Mouse (Mus musculus): ENCODE data around the gene Sdad1. TPM values are rescaled to one million over a fixed set of nuclear protein-coding genes. Genes with fewer than 3 reads are reported as not detected.
"Not testable (repeated sequence)": the region's sequence is repeated elsewhere in the genome, so short reads cannot be mapped to it uniquely, and the experiment has no call there.

The Sdad1 gene
- polyA plus RNA-seq (2015; fragmentation: Nextera tagmentation; extraction: Ambion mirVana), result 20.9 and 23.5 TPM in 2 replicates

DNA sequence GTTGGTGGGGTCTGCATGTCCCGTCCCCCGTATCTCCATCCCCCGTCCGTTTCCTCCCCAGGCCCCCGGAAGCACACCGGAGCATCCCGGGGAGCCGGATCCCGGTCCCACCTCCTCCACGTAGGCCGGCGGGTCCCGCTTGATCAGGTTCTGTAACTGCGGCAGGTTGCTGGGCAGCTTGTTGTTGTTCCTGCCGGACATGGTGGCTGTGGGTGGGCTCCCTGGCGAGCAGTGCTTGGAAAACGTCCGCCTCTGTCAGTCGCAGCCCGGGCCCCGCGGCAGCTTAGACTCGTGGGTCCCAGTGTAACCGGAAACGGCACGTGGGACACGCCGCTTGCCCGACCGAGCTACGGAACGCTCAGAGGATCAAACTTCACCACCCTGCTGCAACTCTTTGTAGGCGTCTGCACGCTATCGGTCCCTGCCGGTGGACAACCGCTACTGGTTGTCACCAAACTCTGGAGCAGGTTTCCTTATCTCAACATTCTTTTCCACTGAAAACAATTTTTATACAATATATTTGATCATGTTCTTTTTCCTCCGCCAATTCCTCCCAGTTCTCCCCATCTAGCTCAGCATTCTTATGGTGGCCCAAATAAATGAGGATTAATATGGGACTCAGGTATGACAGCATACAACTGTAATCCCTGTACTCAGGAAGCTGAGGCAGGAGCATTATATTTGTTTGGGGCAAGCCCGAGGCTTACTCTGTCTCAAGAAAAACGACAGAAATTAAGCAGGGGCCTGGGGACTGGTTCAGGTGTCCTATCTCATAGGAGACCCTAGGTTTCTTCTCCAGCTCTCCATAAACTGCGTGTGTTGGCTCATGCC is at the start of gene Sdad1:
TSS of gene Sdad1 (minus strand) at position 799 of the 831 bp plus-strand sequence.
- peak; percentile 68; the same call in 1 of the 2 replicates for ATAC-seq (ENCODE audit: extremely low read depth, insufficient number of reproducible peaks, low FRiP score, low TSS enrichment)
- WGBS, result 1% methylated on average over 41 of the region's 41 CpGs

DNA sequence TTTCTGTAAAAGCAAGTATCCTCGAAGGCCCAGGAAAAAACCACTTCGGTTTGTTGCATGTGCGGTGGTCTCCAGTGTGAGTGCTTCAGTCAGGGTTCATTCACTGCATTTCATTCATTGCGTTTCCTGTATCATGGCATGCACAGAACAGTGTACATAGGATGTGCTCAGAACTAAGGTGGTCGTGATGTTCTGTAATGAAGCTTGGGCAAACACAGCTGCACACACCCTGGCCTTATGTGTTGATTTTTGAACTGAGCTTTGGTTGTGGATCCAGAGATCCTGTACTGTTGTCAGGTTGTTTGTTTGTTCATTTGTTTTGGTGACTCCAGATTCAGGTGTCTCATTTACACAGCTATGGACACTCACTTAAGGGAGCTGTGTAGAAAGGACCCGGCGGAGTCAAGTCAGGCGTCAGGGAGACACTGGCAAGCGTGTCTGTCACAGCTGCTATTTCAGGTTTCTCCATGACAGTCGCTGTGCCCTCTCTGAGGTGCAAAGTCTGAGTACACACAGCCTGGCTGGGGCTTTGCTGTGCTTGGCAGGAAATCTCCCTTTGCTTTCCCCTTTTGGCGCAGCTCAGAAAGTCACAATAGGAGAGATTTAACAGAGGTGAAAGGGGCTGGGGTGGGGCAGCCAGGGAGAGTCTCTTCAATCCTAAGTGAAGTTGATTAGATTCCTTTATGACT is 48.6 kb upstream of the Sdad1 start:
- no peaks in the 10 kb centered on the region for H3K9me3 ChIP-seq
- peaks cover 8% of the 10 kb centered on the region for H3K27me3 ChIP-seq (replicated peaks)
- 59% methylated on average over 11 of the region's 11 CpGs for WGBS
- no peak for ATAC-seq (ENCODE audit: extremely low read depth, insufficient number of reproducible peaks, low FRiP score, low TSS enrichment)
- H3K4me3 ChIP-seq, result no peak overlapping the region
- H3K9ac ChIP-seq, result no peak overlapping the region
- H3K27ac ChIP-seq (replicated peaks), result no peak overlapping the region
- H3K4me1 ChIP-seq, result no peaks in the 10 kb centered on the region
- no peak overlapping the region for H3K4me2 ChIP-seq
- no peaks in the 10 kb centered on the region for H3K36me3 ChIP-seq

More for the DNA sequence above, at the start of gene Sdad1:
- H3K36me3 ChIP-seq, result peaks cover 14% of the 10 kb centered on the region
- no peaks in the 10 kb centered on the region for H3K9me3 ChIP-seq
- peak within 1 kb of the TSS; percentile 90 for H3K4me2 ChIP-seq
- peak within 1 kb of the TSS; percentile 92 for H3K9ac ChIP-seq
- no peaks in the 10 kb centered on the region for H3K27me3 ChIP-seq (replicated peaks)
- H3K4me1 ChIP-seq, result peaks cover 16% of the 10 kb centered on the region
- H3K27ac ChIP-seq (replicated peaks), result peak within 1 kb of the TSS; percentile 62
- H3K4me3 ChIP-seq, result peak within 1 kb of the TSS; percentile 95

DNA sequence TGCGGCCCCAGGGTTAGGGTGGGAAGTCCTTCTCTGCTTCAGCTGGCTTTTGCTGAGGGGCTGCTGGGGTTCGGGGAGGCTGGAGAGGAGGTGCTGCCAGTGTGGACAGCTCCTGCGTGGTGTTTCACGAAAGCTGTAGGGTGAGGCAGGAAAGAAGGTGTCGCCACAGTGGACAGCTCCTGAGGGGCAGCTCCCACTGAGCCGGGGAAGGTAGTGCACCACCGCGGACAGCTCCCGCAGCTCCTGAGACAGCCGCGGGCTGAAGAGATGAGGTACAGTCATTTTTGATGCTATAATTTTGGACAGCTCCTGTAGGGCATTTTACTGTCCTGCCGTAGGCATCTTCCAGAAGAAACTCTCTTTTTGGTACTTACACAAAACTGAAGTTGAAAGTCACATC is 47.8 kb upstream of the Sdad1 start:
- H3K4me3 ChIP-seq, result no peak overlapping the region
- 15% methylated on average over 11 of the region's 12 CpGs for WGBS
- no peak for ATAC-seq (ENCODE audit: extremely low read depth, insufficient number of reproducible peaks, low FRiP score, low TSS enrichment)

DNA sequence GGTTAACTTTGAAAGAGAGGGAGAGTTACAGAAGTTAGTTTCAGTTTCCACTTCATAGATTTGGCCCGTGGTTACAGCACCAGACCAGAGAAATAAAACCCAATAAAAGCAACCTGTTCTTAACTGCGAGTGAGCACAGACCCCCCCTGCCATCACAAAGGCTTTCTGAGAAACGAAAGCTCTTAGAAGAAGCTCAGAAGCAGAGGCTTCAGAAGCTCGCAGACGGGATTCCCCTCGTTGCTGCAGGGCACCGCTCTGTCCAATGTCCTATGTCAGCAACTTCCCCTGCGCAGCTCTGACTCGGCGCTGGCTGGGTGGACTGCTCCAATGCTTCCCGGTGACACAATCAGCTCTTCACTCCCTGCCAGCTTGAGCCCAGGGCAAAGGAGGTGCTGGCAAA is 43.2 kb upstream of the Sdad1 start:
- H3K9ac ChIP-seq, result peak overlapping the region; percentile 70
- peak overlapping the region; percentile 53 for H3K4me3 ChIP-seq
- peaks cover 13% of the 10 kb centered on the region for H3K4me1 ChIP-seq
- H3K9me3 ChIP-seq, result no peaks in the 10 kb centered on the region
- 16% methylated on average over 11 of the region's 11 CpGs for WGBS
- H3K27ac ChIP-seq (replicated peaks), result peak overlapping the region; percentile 81
- H3K4me2 ChIP-seq, result peak overlapping the region; percentile 67
- no peaks in the 10 kb centered on the region for H3K36me3 ChIP-seq
- H3K27me3 ChIP-seq (replicated peaks), result peaks cover 16% of the 10 kb centered on the region
- no peak for ATAC-seq (ENCODE audit: extremely low read depth, insufficient number of reproducible peaks, low FRiP score, low TSS enrichment)

More for the DNA sequence above, 47.8 kb upstream of the Sdad1 start:
- no peak overlapping the region for H3K9ac ChIP-seq
- H3K27me3 ChIP-seq (replicated peaks), result peaks cover 8% of the 10 kb centered on the region; the same call in 1 of the 2 replicates
- no peaks in the 10 kb centered on the region for H3K36me3 ChIP-seq
- no peak overlapping the region for H3K27ac ChIP-seq (replicated peaks)
- no peak overlapping the region for H3K4me2 ChIP-seq
- peaks cover 4% of the 10 kb centered on the region; the same call in 1 of the 2 replicates for H3K4me1 ChIP-seq
- H3K9me3 ChIP-seq, result no peaks in the 10 kb centered on the region

DNA sequence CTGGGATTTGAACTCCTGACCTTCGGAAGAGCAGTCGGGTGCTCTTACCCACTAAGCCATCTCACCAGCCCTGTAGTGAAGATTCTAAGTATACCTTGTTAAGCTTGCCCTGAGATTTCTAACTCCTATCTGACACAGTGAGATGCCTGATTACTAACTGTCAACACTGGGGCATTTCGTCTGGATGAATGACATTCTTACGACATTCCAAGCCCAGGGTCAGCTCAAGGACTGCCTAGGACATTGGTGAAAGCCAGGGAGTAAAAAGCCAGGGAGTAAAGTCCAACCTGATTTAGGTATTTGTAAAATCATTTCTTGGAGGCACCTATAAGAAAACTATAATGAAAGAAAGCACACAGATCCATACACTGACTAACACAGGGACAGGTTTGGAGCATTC is 42.4 kb upstream of the Sdad1 start:
- H3K9me3 ChIP-seq; H3K36me3 ChIP-seq; ATAC-seq (ENCODE audit: extremely low read depth, insufficient number of reproducible peaks, low FRiP score, low TSS enrichment): not testable (repeated sequence)
- Histone ChIP-seq H3K4me3 (peak overlapping the region; percentile 53), H3K27me3 (replicated peaks) (peaks cover 24% of the 10 kb centered on the region), H3K4me1 (peaks cover 20% of the 10 kb centered on the region), H3K4me2 (peak overlapping the region; percentile 67), H3K27ac (replicated peaks) (peak overlapping the region; percentile 81), H3K9ac (peak overlapping the region; percentile 70; the same call in 1 of the 2 replicates)
- 27% methylated on average over 4 of the region's 4 CpGs for WGBS

DNA sequence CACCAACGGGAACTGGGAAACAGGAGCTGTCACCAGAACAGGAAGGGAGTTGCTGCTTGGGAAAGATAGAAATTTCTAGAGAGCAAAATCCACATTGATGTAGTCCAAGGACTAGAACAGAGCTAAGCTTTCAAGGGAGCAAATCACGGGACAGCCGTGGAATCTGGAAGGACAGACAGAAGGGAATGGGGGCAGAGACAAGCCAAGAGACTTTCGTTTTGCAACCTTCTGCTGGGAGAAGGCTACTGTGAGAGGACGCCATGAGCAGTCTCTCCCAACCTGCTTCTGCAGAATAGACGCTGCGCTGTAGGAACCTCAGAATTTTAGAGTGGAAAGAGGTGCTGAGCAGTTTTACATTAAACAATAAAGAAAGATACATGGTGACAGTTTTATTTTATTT is 39.5 kb upstream of the Sdad1 start:
- Histone ChIP-seq H3K4me2 (no peak overlapping the region), H3K27me3 (replicated peaks) (peaks cover 23% of the 10 kb centered on the region), H3K36me3 (no peaks in the 10 kb centered on the region), H3K9me3 (no peaks in the 10 kb centered on the region), H3K4me1 (peaks cover 20% of the 10 kb centered on the region), H3K27ac (replicated peaks) (no peak overlapping the region), H3K4me3 (no peak overlapping the region), H3K9ac (no peak overlapping the region)
- ATAC-seq (ENCODE audit: extremely low read depth, insufficient number of reproducible peaks, low FRiP score, low TSS enrichment), result no peak
- WGBS, result 73% methylated on average over 7 of the region's 7 CpGs

DNA sequence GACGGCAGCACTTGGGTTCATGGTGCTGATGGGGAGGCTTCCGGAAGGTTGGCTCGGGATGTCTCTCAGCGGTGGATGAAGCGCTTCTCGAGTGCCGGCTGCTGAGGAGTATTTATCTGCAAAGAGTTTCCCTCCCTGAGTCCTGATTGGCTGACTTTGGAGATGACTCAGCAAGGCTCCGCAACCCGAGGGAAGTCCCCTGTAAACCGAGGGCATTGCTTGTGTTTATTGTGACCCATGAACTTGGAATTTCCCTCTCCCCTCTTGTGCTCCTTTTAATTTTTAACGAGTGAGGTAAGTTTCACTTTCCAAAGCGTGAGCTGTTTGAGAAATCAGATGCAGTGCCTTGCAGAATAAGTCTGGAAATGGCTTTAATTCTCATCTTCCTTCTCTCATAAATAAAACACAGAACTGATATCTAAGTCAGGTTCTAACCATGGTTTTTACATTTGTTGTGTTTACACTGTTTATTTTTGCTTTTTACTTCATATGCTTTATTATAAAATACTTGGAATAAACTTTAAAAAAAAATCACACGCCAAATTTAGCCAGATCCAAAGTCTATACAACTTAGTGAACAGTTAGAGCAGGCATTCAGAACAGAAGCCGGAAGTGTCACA is 38.6 kb upstream of the Sdad1 start, which contains the start of gene Cxcl10:
TSS of gene Cxcl10 (minus strand) at position 96 of the 620 bp plus-strand sequence.
- Histone ChIP-seq H3K9ac (peak within 1 kb of the TSS; percentile 15; the same call in 1 of the 2 replicates), H3K36me3 (no peaks in the 10 kb centered on the region), H3K4me2 (peak within 1 kb of the TSS; percentile 68), H3K4me1 (peaks cover 20% of the 10 kb centered on the region), H3K9me3 (no peaks in the 10 kb centered on the region), H3K27me3 (replicated peaks) (peaks cover 23% of the 10 kb centered on the region), H3K4me3 (peak within 1 kb of the TSS; percentile 39), H3K27ac (replicated peaks) (no peak within 1 kb of the TSS)
- ATAC-seq (ENCODE audit: extremely low read depth, insufficient number of reproducible peaks, low FRiP score, low TSS enrichment), result 0 out of 2 replicates have a peak, but pooled peaks have one; percentile 42
- WGBS, result 17% methylated on average over 14 of the region's 14 CpGs

DNA sequence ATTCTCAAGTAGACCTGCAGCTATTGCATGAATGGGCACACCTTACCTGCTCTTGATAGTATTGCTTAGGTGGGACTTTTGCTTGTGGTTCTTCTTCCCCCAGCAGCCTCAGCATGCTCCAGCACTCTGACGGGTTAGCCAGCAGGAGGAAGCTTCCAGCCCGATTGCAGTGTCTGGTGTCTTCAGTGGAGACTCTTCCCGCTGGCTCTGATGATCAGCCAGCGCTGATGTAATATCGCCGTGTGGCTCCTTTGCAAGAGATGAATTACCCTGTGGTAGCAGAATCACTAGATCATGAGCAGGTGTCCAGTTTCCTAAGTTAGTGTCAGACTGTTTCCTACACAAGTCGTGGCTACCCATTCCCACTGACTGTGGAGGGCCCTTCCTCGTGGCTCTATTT is 34.7 kb upstream of the Sdad1 start:
- Histone ChIP-seq H3K9ac (no peak overlapping the region), H3K9me3 (no peaks in the 10 kb centered on the region), H3K4me2 (no peak overlapping the region), H3K27me3 (replicated peaks) (peaks cover 23% of the 10 kb centered on the region), H3K4me3 (no peak overlapping the region), H3K27ac (replicated peaks) (no peak overlapping the region), H3K4me1 (peaks cover 11% of the 10 kb centered on the region; the same call in 1 of the 2 replicates), H3K36me3 (no peaks in the 10 kb centered on the region)
- WGBS, result 77% methylated on average over 8 of the region's 8 CpGs
- no peak for ATAC-seq (ENCODE audit: extremely low read depth, insufficient number of reproducible peaks, low FRiP score, low TSS enrichment)

DNA sequence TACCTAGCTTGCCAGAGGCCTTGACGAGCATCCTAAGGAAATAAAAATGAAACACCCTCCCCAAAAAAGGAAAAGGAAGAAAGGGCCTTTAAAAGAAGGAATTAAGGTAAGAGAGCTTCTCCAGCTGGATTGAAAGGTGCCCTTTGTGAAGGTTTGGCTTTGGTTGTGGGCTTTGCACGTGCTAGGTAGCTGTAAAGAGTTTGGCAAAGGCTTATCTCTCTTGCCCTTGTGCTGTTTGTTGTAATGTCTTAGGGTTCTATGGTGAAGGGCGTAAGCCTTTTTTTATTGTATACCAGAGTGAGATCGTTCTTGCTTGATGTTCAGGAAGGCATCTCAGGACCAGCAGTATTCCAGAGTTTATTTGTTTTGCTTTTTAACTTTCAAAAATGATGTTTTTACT is 30.3 kb upstream of the Sdad1 start:
- H3K9me3 ChIP-seq, result no peaks in the 10 kb centered on the region
- H3K27me3 ChIP-seq (replicated peaks), result 0 out of 2 replicates have a peak, but pooled peaks cover 2% of the 10 kb centered on the region
- 56% methylated on average over 4 of the region's 4 CpGs for WGBS
- no peak for ATAC-seq (ENCODE audit: extremely low read depth, insufficient number of reproducible peaks, low FRiP score, low TSS enrichment)
- no peaks in the 10 kb centered on the region for H3K4me1 ChIP-seq
- no peaks in the 10 kb centered on the region for H3K36me3 ChIP-seq
- no peak overlapping the region for H3K4me3 ChIP-seq
- no peak overlapping the region for H3K4me2 ChIP-seq
- H3K9ac ChIP-seq, result no peak overlapping the region
- H3K27ac ChIP-seq (replicated peaks), result no peak overlapping the region

DNA sequence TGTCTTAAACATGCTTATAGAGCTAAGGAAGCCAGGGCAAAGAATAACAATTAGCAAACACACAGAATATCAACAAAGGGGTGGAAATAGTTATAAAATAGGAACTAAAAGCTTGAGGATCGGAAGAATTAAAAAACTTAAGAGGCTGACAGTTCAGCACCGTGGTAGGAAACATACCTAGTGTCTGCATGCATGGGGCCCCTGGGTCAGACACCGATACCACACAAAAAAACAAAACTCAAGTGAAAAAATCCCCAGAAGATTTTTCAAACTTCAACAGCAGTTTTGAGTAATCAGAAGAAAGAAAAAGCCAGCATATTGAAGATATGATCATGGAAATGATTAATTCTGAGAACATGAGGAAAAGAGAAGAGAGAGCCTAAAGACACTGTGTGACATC is 26.5 kb upstream of the Sdad1 start:
- 81% methylated on average over 3 of the region's 3 CpGs for WGBS

DNA sequence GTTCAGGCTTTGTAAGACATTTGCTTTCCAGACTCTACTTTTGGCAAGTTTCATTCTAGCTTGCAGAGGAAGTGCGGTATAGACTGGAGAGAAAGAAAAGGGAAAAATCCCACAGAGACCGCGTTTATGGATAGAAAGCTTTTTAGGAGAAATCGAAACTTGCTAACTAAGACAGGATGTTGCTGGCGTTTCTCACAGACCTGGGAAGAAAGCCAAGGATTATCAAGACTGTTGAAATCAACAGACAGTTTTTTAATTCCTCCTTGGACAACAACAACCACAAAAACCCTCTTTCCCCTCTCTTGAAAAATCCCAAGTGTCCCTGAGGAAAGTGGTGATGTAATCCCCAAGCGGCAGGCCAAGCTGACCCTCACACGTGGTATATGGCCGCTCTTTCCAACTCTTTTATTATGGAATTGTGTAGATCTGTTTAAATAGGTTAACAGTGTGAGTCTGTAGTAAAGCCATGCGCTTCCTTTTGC is 22.1 kb upstream of the Sdad1 start:
- 46% methylated on average over 9 of the region's 9 CpGs for WGBS
- Histone ChIP-seq H3K36me3 (no peaks in the 10 kb centered on the region), H3K27me3 (replicated peaks) (peaks cover 5% of the 10 kb centered on the region; the same call in 1 of the 2 replicates), H3K27ac (replicated peaks) (peak overlapping the region; percentile 83), H3K4me3 (peak overlapping the region; percentile 28), H3K4me1 (peaks cover 7% of the 10 kb centered on the region; the same call in 1 of the 2 replicates), H3K9ac (peak overlapping the region; percentile 37; the same call in 1 of the 2 replicates), H3K9me3 (no peaks in the 10 kb centered on the region), H3K4me2 (peak overlapping the region; percentile 49)
- ATAC-seq (ENCODE audit: extremely low read depth, insufficient number of reproducible peaks, low FRiP score, low TSS enrichment), result no peak

More for the DNA sequence above, 26.5 kb upstream of the Sdad1 start:
- H3K27ac ChIP-seq (replicated peaks), result no peak overlapping the region
- no peak for ATAC-seq (ENCODE audit: extremely low read depth, insufficient number of reproducible peaks, low FRiP score, low TSS enrichment)
- H3K4me1 ChIP-seq, result peaks cover 4% of the 10 kb centered on the region; the same call in 1 of the 2 replicates
- no peaks in the 10 kb centered on the region for H3K9me3 ChIP-seq
- H3K4me3 ChIP-seq, result no peak overlapping the region
- H3K36me3 ChIP-seq, result no peaks in the 10 kb centered on the region
- H3K27me3 ChIP-seq (replicated peaks), result 0 out of 2 replicates have a peak, but pooled peaks cover 2% of the 10 kb centered on the region
- H3K4me2 ChIP-seq, result no peak overlapping the region
- no peak overlapping the region for H3K9ac ChIP-seq
